Mouse (Mus musculus): Measurements from ENCODE around the gene Kcnn1. TPM values are rescaled to one million over a fixed set of nuclear protein-coding genes. Genes with fewer than 3 reads are reported as not detected.

The Kcnn1 gene
- polyA plus RNA-seq, 1 experiment from 2014 or later, result 7.3 TPM

GRCm38 (mm10) chr8:70865350-70866000 is 2.4 kb upstream of the Kcnn1 start:
- under 1% methylated on average over 46 of the region's 46 CpGs for WGBS
- peak; percentile 87 for ATAC-seq
- Histone ChIP-seq H3K27me3 (replicated peaks; ENCODE audit: control insufficient read depth, insufficient read depth, low read length) (no peaks in the 10 kb centered on the region), H3K36me3 (ENCODE audit: control insufficient read depth, insufficient read depth, low read length) (peaks cover 9% of the 10 kb centered on the region), H3K4me3 (ENCODE audit: low read depth, low read length) (peak overlapping the region; percentile 43), H3K9ac (ENCODE audit: low read length) (peak overlapping the region; percentile 66), H3K4me2 (ENCODE audit: low read length) (peak overlapping the region; percentile 76), H3K4me1 (ENCODE audit: control insufficient read depth, insufficient read depth, low read length) (peaks cover 33% of the 10 kb centered on the region), H3K9me3 (replicated peaks; ENCODE audit: control insufficient read depth, low read length) (no peaks in the 10 kb centered on the region), H3K27ac (ENCODE audit: low read depth, low read length) (peak overlapping the region; percentile 98)
- peak; percentile 100 for DNase-seq (ENCODE audit: low spot score)

- peak overlapping the region; percentile 76 for H3K4me2 ChIP-seq (ENCODE audit: low read length)
- DNase-seq (ENCODE audit: low spot score), result peak; percentile 47
- peak; percentile 18 for ATAC-seq
- H3K27ac ChIP-seq (ENCODE audit: low read depth, low read length), result peak overlapping the region; percentile 98
- H3K4me1 ChIP-seq (ENCODE audit: control insufficient read depth, insufficient read depth, low read length), result peaks cover 33% of the 10 kb centered on the region
- under 1% methylated on average over 24 of the region's 24 CpGs for WGBS
- peak overlapping the region; percentile 43 for H3K4me3 ChIP-seq (ENCODE audit: low read depth, low read length)
- H3K36me3 ChIP-seq (ENCODE audit: control insufficient read depth, insufficient read depth, low read length), result peaks cover 9% of the 10 kb centered on the region
- no peaks in the 10 kb centered on the region for H3K27me3 ChIP-seq (replicated peaks; ENCODE audit: control insufficient read depth, insufficient read depth, low read length)
- peak overlapping the region; percentile 65 for H3K9ac ChIP-seq (ENCODE audit: low read length)
- H3K9me3 ChIP-seq (replicated peaks; ENCODE audit: control insufficient read depth, low read length), result no peaks in the 10 kb centered on the region
These were observed 1.7 kb upstream of the Kcnn1 start for GRCm38 (mm10) chr8:70864712-70865221.

- no peak for ATAC-seq
- Histone ChIP-seq H3K9ac (ENCODE audit: low read length) (peak overlapping the region; percentile 65), H3K27me3 (replicated peaks; ENCODE audit: control insufficient read depth, insufficient read depth, low read length) (no peaks in the 10 kb centered on the region), H3K4me3 (ENCODE audit: low read depth, low read length) (peak overlapping the region; percentile 43), H3K27ac (ENCODE audit: low read depth, low read length) (peak overlapping the region; percentile 98), H3K36me3 (ENCODE audit: control insufficient read depth, insufficient read depth, low read length) (peaks cover 9% of the 10 kb centered on the region), H3K4me2 (ENCODE audit: low read length) (peak overlapping the region; percentile 76), H3K4me1 (ENCODE audit: control insufficient read depth, insufficient read depth, low read length) (peaks cover 30% of the 10 kb centered on the region), H3K9me3 (replicated peaks; ENCODE audit: control insufficient read depth, low read length) (no peaks in the 10 kb centered on the region)
- WGBS, result 1% methylated on average over 46 of the region's 46 CpGs
- DNase-seq (ENCODE audit: low spot score), result peak; percentile 64
These were observed 1.1 kb upstream of the Kcnn1 start for GRCm38 (mm10) chr8:70863956-70864711.

GRCm38 (mm10) chr8:70857516-70857915 is 5.5 kb downstream of the Kcnn1 start:
- H3K4me1 ChIP-seq (ENCODE audit: control insufficient read depth, insufficient read depth, low read length), result peaks cover 13% of the 10 kb centered on the region; the same call in 1 of the 2 replicates
- peak overlapping the region; percentile 13; the same call in 1 of the 2 replicates for H3K9ac ChIP-seq (ENCODE audit: low read length)
- H3K27me3 ChIP-seq (replicated peaks; ENCODE audit: control insufficient read depth, insufficient read depth, low read length), result no peaks in the 10 kb centered on the region
- ATAC-seq (no peak), DNase-seq (ENCODE audit: low spot score) (peak; percentile 42)
- no peak overlapping the region for H3K4me3 ChIP-seq (ENCODE audit: low read depth, low read length)
- H3K9me3 ChIP-seq (replicated peaks; ENCODE audit: control insufficient read depth, low read length), result no peaks in the 10 kb centered on the region
- WGBS, result 6% methylated on average over 4 of the region's 4 CpGs
- peaks cover 11% of the 10 kb centered on the region; the same call in 1 of the 2 replicates for H3K36me3 ChIP-seq (ENCODE audit: control insufficient read depth, insufficient read depth, low read length)
- H3K4me2 ChIP-seq (ENCODE audit: low read length), result peak overlapping the region; percentile 83
- no peak overlapping the region; the same call in 1 of the 2 replicates for H3K27ac ChIP-seq (ENCODE audit: low read depth, low read length)

GRCm38 (mm10) chr8:70856541-70857197 is 6.4 kb downstream of the Kcnn1 start:
- DNase-seq (ENCODE audit: low spot score), result peak; percentile 72
- Histone ChIP-seq H3K4me3 (ENCODE audit: low read depth, low read length) (peak overlapping the region; percentile 44), H3K27me3 (replicated peaks; ENCODE audit: control insufficient read depth, insufficient read depth, low read length) (no peaks in the 10 kb centered on the region), H3K9me3 (replicated peaks; ENCODE audit: control insufficient read depth, low read length) (no peaks in the 10 kb centered on the region), H3K36me3 (ENCODE audit: control insufficient read depth, insufficient read depth, low read length) (peaks cover 12% of the 10 kb centered on the region; the same call in 1 of the 2 replicates), H3K4me1 (ENCODE audit: control insufficient read depth, insufficient read depth, low read length) (peaks cover 9% of the 10 kb centered on the region; the same call in 1 of the 2 replicates), H3K4me2 (ENCODE audit: low read length) (peak overlapping the region; percentile 83), H3K9ac (ENCODE audit: low read length) (peak overlapping the region; percentile 71), H3K27ac (ENCODE audit: low read depth, low read length) (no peak overlapping the region)
- peak; percentile 85 for ATAC-seq
- WGBS, result 10% methylated on average over 25 of the region's 33 CpGs

GRCm38 (mm10) chr8:70856028-70856427 is 7.0 kb downstream of the Kcnn1 start:
- no peak overlapping the region for H3K9ac ChIP-seq (ENCODE audit: low read length)
- no peak for ATAC-seq

GRCm38 (mm10) chr8:70853863-70854262 is 9.2 kb downstream of the Kcnn1 start:
- H3K4me2 ChIP-seq (ENCODE audit: low read length), result no peak overlapping the region
- 88% methylated on average over 2 of the region's 2 CpGs for WGBS

More at GRCm38 (mm10) chr8:70856028-70856427, 7.0 kb downstream of the Kcnn1 start:
- Histone ChIP-seq H3K27ac (ENCODE audit: low read depth, low read length) (no peak overlapping the region), H3K4me3 (ENCODE audit: low read depth, low read length) (peak overlapping the region; percentile 44; the same call in 1 of the 2 replicates), H3K9me3 (replicated peaks; ENCODE audit: control insufficient read depth, low read length) (no peaks in the 10 kb centered on the region), H3K4me2 (ENCODE audit: low read length) (peak overlapping the region; percentile 83; the same call in 1 of the 2 replicates), H3K4me1 (ENCODE audit: control insufficient read depth, insufficient read depth, low read length) (peaks cover 6% of the 10 kb centered on the region; the same call in 1 of the 2 replicates), H3K27me3 (replicated peaks; ENCODE audit: control insufficient read depth, insufficient read depth, low read length) (no peaks in the 10 kb centered on the region), H3K36me3 (ENCODE audit: control insufficient read depth, insufficient read depth, low read length) (peaks cover 12% of the 10 kb centered on the region; the same call in 1 of the 2 replicates)
- WGBS, result 62% methylated on average over 5 of the region's 5 CpGs
- no peak for DNase-seq (ENCODE audit: low spot score)

GRCm38 (mm10) chr8:70852595-70853231 is 10.3 kb downstream of the Kcnn1 start:
- Histone ChIP-seq H3K27me3 (replicated peaks; ENCODE audit: control insufficient read depth, insufficient read depth, low read length) (no peaks in the 10 kb centered on the region), H3K4me1 (ENCODE audit: control insufficient read depth, insufficient read depth, low read length) (peaks cover 6% of the 10 kb centered on the region; the same call in 1 of the 2 replicates), H3K27ac (ENCODE audit: low read depth, low read length) (no peak overlapping the region), H3K36me3 (ENCODE audit: control insufficient read depth, insufficient read depth, low read length) (peaks cover 12% of the 10 kb centered on the region; the same call in 1 of the 2 replicates), H3K9me3 (replicated peaks; ENCODE audit: control insufficient read depth, low read length) (no peaks in the 10 kb centered on the region), H3K4me2 (ENCODE audit: low read length) (no peak overlapping the region), H3K9ac (ENCODE audit: low read length) (no peak overlapping the region), H3K4me3 (ENCODE audit: low read depth, low read length) (no peak overlapping the region)
- 91% methylated on average over 41 of the region's 41 CpGs for WGBS
- ATAC-seq, result no peak
- DNase-seq (ENCODE audit: low spot score), result no peak

More at GRCm38 (mm10) chr8:70853863-70854262, 9.2 kb downstream of the Kcnn1 start:
- peaks cover 12% of the 10 kb centered on the region; the same call in 1 of the 2 replicates for H3K36me3 ChIP-seq (ENCODE audit: control insufficient read depth, insufficient read depth, low read length)
- H3K9me3 ChIP-seq (replicated peaks; ENCODE audit: control insufficient read depth, low read length), result no peaks in the 10 kb centered on the region
- H3K27ac ChIP-seq (ENCODE audit: low read depth, low read length), result no peak overlapping the region
- ATAC-seq (no peak), DNase-seq (ENCODE audit: low spot score) (no peak)
- H3K4me3 ChIP-seq (ENCODE audit: low read depth, low read length), result no peak overlapping the region
- H3K27me3 ChIP-seq (replicated peaks; ENCODE audit: control insufficient read depth, insufficient read depth, low read length), result no peaks in the 10 kb centered on the region
- no peak overlapping the region for H3K9ac ChIP-seq (ENCODE audit: low read length)
- H3K4me1 ChIP-seq (ENCODE audit: control insufficient read depth, insufficient read depth, low read length), result peaks cover 6% of the 10 kb centered on the region; the same call in 1 of the 2 replicates
